Mouse (Mus musculus) E14TG2a.4 (cell line): ENCODE measurements at regions not wholly inside any gene's neighbourhood (a gene's known extent, or its start where the extent isn't known, plus 50 kb on each side); places are given as distances from the start of the nearest gene placed in this dataset.

ENCODE experiments used
- CTCF ChIP-seq: conservative IDR thresholded peaks from 2 replicates; pipeline ENCODE4 v1.5.1; 2014; ENCODE audit warnings: low read length
- NANOG ChIP-seq: IDR thresholded peaks from 2 replicates; pipeline ENCODE4 v1.6.1; 2014; ENCODE audit warnings: borderline replicate concordance, low read length, mixed read lengths

DNA sequence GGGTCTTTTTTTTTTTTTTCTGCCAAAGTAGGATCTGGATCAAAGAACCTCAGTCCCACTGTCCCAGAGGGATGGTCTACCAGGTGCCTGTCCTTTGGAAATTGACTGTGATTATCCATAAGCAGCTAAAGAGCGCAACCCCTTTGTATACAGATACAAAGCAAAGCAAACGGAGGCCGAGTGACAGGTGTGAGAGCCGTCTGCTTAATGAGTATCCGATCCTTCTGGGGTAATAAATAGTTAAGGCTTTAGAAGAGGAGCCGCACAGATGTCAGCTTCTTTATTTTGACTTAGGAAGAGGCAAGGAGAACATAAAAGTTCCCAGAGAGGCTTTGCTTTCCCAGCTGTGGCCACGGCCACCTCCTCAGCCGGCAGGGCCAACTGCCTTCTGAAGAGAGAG, 356.1 kb upstream of the Tmpo start:
- TF ChIP-seq NANOG (no peak), CTCF (no peak)
